Mouse (Mus musculus) cerebellum, adult 2 months (tissue): ENCODE measurements around the gene Slc32a1.

ENCODE experiments used
- CTCF ChIP-seq: fragments of 200-500 bp; IDR thresholded peaks from 2 replicates; pipeline ENCODE4 v1.5.1; 2011; ENCODE audit warnings: low read depth, mild to moderate bottlenecking, control low read depth, low read length, moderate library complexity, borderline replicate concordance; ENCODE audit not compliant: insufficient read depth
- POLR2A ChIP-seq: fragments of 200-500 bp; IDR thresholded peaks from 2 replicates; pipeline ENCODE4 v1.6.1; 2011; ENCODE audit warnings: low read length, control low read depth, borderline replicate concordance; ENCODE audit not compliant: insufficient read depth

GRCm38 (mm10) chr2:158593371-158593770, 17.2 kb upstream of the Slc32a1 start:
- TF ChIP-seq POLR2A (no peak), CTCF (no peak)
